Comparison of ENCODE assay signal across 29 mouse cellular contexts in genomic region chr14:8320528-8320927, GRCm38 (mm10). TPM values are rescaled to one million over a fixed set of nuclear protein-coding genes. Genes with fewer than 3 reads are reported as not detected.
DNase-seq lines count a peak whose midpoint lies in the region; ATAC-seq and TF ChIP-seq lines count a peak whose summit lies in the region.
"Had no signal": no experiment of that assay in that cellular context is flagged by ENCODE, and none has a peak within 500 bp of the region (broad histone marks: within the 10 kb centered on the region; RNA-seq: fewer than 3 reads in every experiment).

No protein-coding gene starts in this region.

- TF ChIP-seq CTCF in midbrain, postnatal 0 days (IDR thresholded peaks at IDR 0.05): no peak

- H3K27me3 ChIP-seq in embryonic facial prominence, embryonic 15.5 days: peaks cover 30% of the 10 kb centered on the region
- peaks cover 50% of the 10 kb centered on the region for H3K27me3 ChIP-seq in embryonic facial prominence, embryonic 10.5 days (replicated peaks; ENCODE audit: low read depth, poor library complexity, severe bottlenecking)
- peaks cover 16% of the 10 kb centered on the region for H3K27me3 ChIP-seq in kidney, embryonic 16.5 days (ENCODE audit: insufficient read depth, low read length)
- peaks cover 20% of the 10 kb centered on the region for H3K27me3 ChIP-seq in kidney, embryonic 15.5 days
- H3K27me3 ChIP-seq in midbrain, postnatal 0 days (ENCODE audit: insufficient read depth, low read length): peaks cover 18% of the 10 kb centered on the region

- H3K9ac ChIP-seq in embryonic facial prominence, embryonic 15.5 days: no peak overlapping the region
- no peak overlapping the region for H3K9ac ChIP-seq in kidney, embryonic 16.5 days (replicated peaks; ENCODE audit: low read length)
- H3K9ac ChIP-seq in kidney, embryonic 15.5 days: no peak overlapping the region
- no peak overlapping the region for H3K9ac ChIP-seq in midbrain, postnatal 0 days (replicated peaks; ENCODE audit: low read length, poor library complexity, severe bottlenecking)
- H3K9ac ChIP-seq: embryonic facial prominence, embryonic 13.5 days; forebrain, embryonic 15.5 days; heart, embryonic 12.5 days; heart, embryonic 15.5 days; hindbrain, embryonic 13.5 days had no signal

- no peak overlapping the region for H3K27ac ChIP-seq in embryonic facial prominence, embryonic 15.5 days (replicated peaks)
- no peak overlapping the region for H3K27ac ChIP-seq in embryonic facial prominence, embryonic 10.5 days (replicated peaks)
- no peak overlapping the region for H3K27ac ChIP-seq in kidney, embryonic 16.5 days (ENCODE audit: low read length)
- H3K27ac ChIP-seq in kidney, embryonic 15.5 days: no peak overlapping the region
- no peak overlapping the region for H3K27ac ChIP-seq in midbrain, postnatal 0 days (ENCODE audit: low read depth, low read length)
- H3K27ac ChIP-seq: embryonic facial prominence, embryonic 13.5 days; forebrain, embryonic 10.5 days; forebrain, embryonic 15.5 days; heart, embryonic 15.5 days; hindbrain, embryonic 10.5 days; hindbrain, embryonic 13.5 days had no signal

- no peak for DNase-seq in embryonic facial prominence, embryonic 10.5 days (ENCODE audit: low spot score)
- DNase-seq in kidney, adult 18-20 months: peak; percentile 79
- peak; percentile 86 for DNase-seq in kidney, adult 9 months
- no peak for DNase-seq in testis, postnatal 14 days (ENCODE audit: low spot score)
- no peak for DNase-seq in midbrain, postnatal 0 days (ENCODE audit: low spot score)
- DNase-seq: adrenal gland, adult 8-10 months; adrenal gland, postnatal 36 days; cerebellum, adult 11 months; cerebellum, adult 2 months; cerebellum, adult 9-11 months; cerebellum, postnatal 25 days; gastrocnemius, postnatal 25 days; heart, adult 18-20 months; heart, postnatal 10 days; heart, postnatal 36 days had no signal

- H3K4me2 ChIP-seq in embryonic facial prominence, embryonic 15.5 days (replicated peaks): no peak overlapping the region
- H3K4me2 ChIP-seq in kidney, embryonic 16.5 days (replicated peaks; ENCODE audit: low read depth, low read length): no peak overlapping the region
- H3K4me2 ChIP-seq in kidney, embryonic 15.5 days: no peak overlapping the region
- no peak overlapping the region for H3K4me2 ChIP-seq in midbrain, postnatal 0 days (ENCODE audit: low read depth, low read length, poor library complexity, severe bottlenecking)
- H3K4me2 ChIP-seq: embryonic facial prominence, embryonic 13.5 days; forebrain, embryonic 15.5 days; heart, embryonic 12.5 days; heart, embryonic 15.5 days; hindbrain, embryonic 13.5 days had no signal

- H3K4me1 ChIP-seq in embryonic facial prominence, embryonic 15.5 days: peaks cover 14% of the 10 kb centered on the region
- H3K4me1 ChIP-seq in embryonic facial prominence, embryonic 10.5 days: peaks cover 21% of the 10 kb centered on the region
- peaks cover 22% of the 10 kb centered on the region for H3K4me1 ChIP-seq in kidney, embryonic 16.5 days (ENCODE audit: insufficient read depth, low read length)
- peaks cover 20% of the 10 kb centered on the region for H3K4me1 ChIP-seq in kidney, embryonic 15.5 days
- peaks cover 5% of the 10 kb centered on the region; the same call in 1 of the 2 replicates for H3K4me1 ChIP-seq in midbrain, postnatal 0 days (ENCODE audit: insufficient read depth, low read length)

- H3K36me3 ChIP-seq in embryonic facial prominence, embryonic 15.5 days: no peaks in the 10 kb centered on the region
- H3K36me3 ChIP-seq in embryonic facial prominence, embryonic 10.5 days (replicated peaks): no peaks in the 10 kb centered on the region
- no peaks in the 10 kb centered on the region for H3K36me3 ChIP-seq in kidney, embryonic 16.5 days (ENCODE audit: insufficient read depth, low read length)
- H3K36me3 ChIP-seq in kidney, embryonic 15.5 days: no peaks in the 10 kb centered on the region
- H3K36me3 ChIP-seq in midbrain, postnatal 0 days (ENCODE audit: insufficient read depth, low read length): no peaks in the 10 kb centered on the region
- H3K36me3 ChIP-seq: embryonic facial prominence, embryonic 13.5 days; forebrain, embryonic 10.5 days; forebrain, embryonic 15.5 days; heart, embryonic 12.5 days; heart, embryonic 15.5 days; hindbrain, embryonic 10.5 days; hindbrain, embryonic 13.5 days had no signal

- no peak overlapping the region for H3K4me3 ChIP-seq in embryonic facial prominence, embryonic 15.5 days (replicated peaks)
- H3K4me3 ChIP-seq in embryonic facial prominence, embryonic 10.5 days: no peak overlapping the region
- no peak overlapping the region for H3K4me3 ChIP-seq in kidney, embryonic 16.5 days (ENCODE audit: low read length)
- no peak overlapping the region for H3K4me3 ChIP-seq in kidney, embryonic 15.5 days (replicated peaks)
- H3K4me3 ChIP-seq in midbrain, postnatal 0 days (ENCODE audit: low read depth, low read length): no peak overlapping the region
- H3K4me3 ChIP-seq: embryonic facial prominence, embryonic 13.5 days; forebrain, embryonic 10.5 days; forebrain, embryonic 15.5 days; heart, embryonic 12.5 days; heart, embryonic 15.5 days; hindbrain, embryonic 10.5 days; hindbrain, embryonic 13.5 days had no signal

- H3K9me3 ChIP-seq in embryonic facial prominence, embryonic 15.5 days (replicated peaks): no peaks in the 10 kb centered on the region
- H3K9me3 ChIP-seq in embryonic facial prominence, embryonic 10.5 days: no peaks in the 10 kb centered on the region
- no peaks in the 10 kb centered on the region for H3K9me3 ChIP-seq in kidney, embryonic 16.5 days (ENCODE audit: low read length)
- no peaks in the 10 kb centered on the region for H3K9me3 ChIP-seq in kidney, embryonic 15.5 days (replicated peaks)
- no peaks in the 10 kb centered on the region for H3K9me3 ChIP-seq in midbrain, postnatal 0 days (ENCODE audit: low read length)
- H3K9me3 ChIP-seq: embryonic facial prominence, embryonic 13.5 days; forebrain, embryonic 10.5 days; forebrain, embryonic 15.5 days; heart, embryonic 12.5 days; heart, embryonic 15.5 days; hindbrain, embryonic 10.5 days; hindbrain, embryonic 13.5 days had no signal

- WGBS in embryonic facial prominence, embryonic 15.5 days: 68% methylated on average over 3 of the region's 3 CpGs
- WGBS in embryonic facial prominence, embryonic 10.5 days: 83% methylated on average over 3 of the region's 3 CpGs
- WGBS in kidney, embryonic 16.5 days: 80% methylated on average over 3 of the region's 3 CpGs
- 89% methylated on average over 3 of the region's 3 CpGs for WGBS in kidney, embryonic 15.5 days
- 77% methylated on average over 3 of the region's 3 CpGs for WGBS in midbrain, postnatal 0 days

- 0 out of 2 replicates have a peak, but pooled peaks have one; percentile 22 for ATAC-seq in embryonic facial prominence, embryonic 15.5 days (ENCODE audit: insufficient number of reproducible peaks, low FRiP score, low TSS enrichment, low read depth)
- no peak for ATAC-seq in kidney, embryonic 16.5 days (ENCODE audit: low FRiP score, low TSS enrichment)
- no peak for ATAC-seq in kidney, embryonic 15.5 days (replicated peaks; ENCODE audit: low FRiP score)
- ATAC-seq in midbrain, postnatal 0 days (ENCODE audit: low FRiP score): no peak
- ATAC-seq: activated CD4-positive, CD25-positive, alpha-beta regulatory T cell, adult 4 months; forebrain, embryonic 15.5 days; hindbrain, embryonic 16.5 days had no signal

RNA-seq across cellular contexts. Expression of gene Fam107a, which starts 2.7 kb away (rescaled TPM):
- polyA plus RNA-seq in embryonic facial prominence, embryonic 15.5 days (2015; fragmentation: Nextera tagmentation; extraction: Ambion mirVana): 2.5 and 2.9 TPM in 2 replicates
- polyA plus RNA-seq in embryonic facial prominence, embryonic 10.5 days (2016; fragmentation: Nextera tagmentation; extraction: Ambion mirVana): 1.1 and 1.6 TPM in 2 replicates
- 7.8 TPM in 2 replicates for polyA plus RNA-seq in kidney, embryonic 16.5 days (2015; fragmentation: Nextera tagmentation; extraction: Ambion mirVana)
- polyA plus RNA-seq in kidney, embryonic 15.5 days (2015; fragmentation: Nextera tagmentation; extraction: Ambion mirVana): 5.7 and 6.0 TPM in 2 replicates
- total RNA-seq in midbrain, postnatal 0 days (2014; rRNA removed): 6.0 and 14.6 TPM in 2 replicates
- polyA plus RNA-seq in midbrain, postnatal 0 days (2015; fragmentation: Nextera tagmentation; extraction: Ambion mirVana): 0.93 and 1.4 TPM in 2 replicates
- total RNA-seq: common myeloid progenitor, adult 5-6 weeks had no signal
- polyA plus RNA-seq: activated CD4-positive, CD25-positive, alpha-beta regulatory T cell, adult 4 months had no signal

RNA-seq across cellular contexts. Expression of gene Oit1, which starts 58.0 kb away (rescaled TPM):
- polyA plus RNA-seq in embryonic facial prominence, embryonic 15.5 days (2015; fragmentation: Nextera tagmentation; extraction: Ambion mirVana): 2.3 and 4.4 TPM in 2 replicates
- polyA plus RNA-seq in embryonic facial prominence, embryonic 10.5 days (2016; fragmentation: Nextera tagmentation; extraction: Ambion mirVana): 0.24 and 0.42 TPM in 2 replicates
- 1.8 and 2.0 TPM in 2 replicates for polyA plus RNA-seq in kidney, embryonic 16.5 days (2015; fragmentation: Nextera tagmentation; extraction: Ambion mirVana)
- polyA plus RNA-seq in kidney, embryonic 15.5 days (2015; fragmentation: Nextera tagmentation; extraction: Ambion mirVana): 1.3 and 5.1 TPM in 2 replicates
- not detected in 2 replicates for total RNA-seq in midbrain, postnatal 0 days (2014; rRNA removed)
- polyA plus RNA-seq in midbrain, postnatal 0 days (2015; fragmentation: Nextera tagmentation; extraction: Ambion mirVana): 0.13 TPM in 1 of 2 replicates, not detected in the other
- total RNA-seq: adrenal gland, adult 8-10 months; adrenal gland, postnatal 36 days; common myeloid progenitor, adult 5-6 weeks; gastrocnemius, adult 8-10 months; gastrocnemius, postnatal 25 days; heart, postnatal 10 days; heart, postnatal 36 days had no signal
- polyA plus RNA-seq: activated CD4-positive, CD25-positive, alpha-beta regulatory T cell, adult 4 months; cerebellum, adult 2 months; forebrain, embryonic 15.5 days; heart, embryonic 12.5 days; hindbrain, embryonic 10.5 days; hindbrain, embryonic 16.5 days had no signal

Comparison
In these comparisons a context has a peak if more than half of its experiments do, and no peak if none do; other contexts are left out.
1. DNase-seq: peak in kidney, adult 18-20 months (single experiment) and kidney, adult 9 months (single experiment); none in embryonic facial prominence, embryonic 10.5 days (single experiment), testis, postnatal 14 days (single experiment) and midbrain, postnatal 0 days (single experiment).